Comparison of ENCODE assay signal across 19 mouse cellular contexts in genomic region chr13:38614298-38614697, GRCm38 (mm10). TPM values are rescaled to one million over a fixed set of nuclear protein-coding genes. Genes with fewer than 3 reads are reported as not detected.
DNase-seq lines count a peak whose midpoint lies in the region; ATAC-seq and TF ChIP-seq lines count a peak whose summit lies in the region.
"Had no signal": no experiment of that assay in that cellular context is flagged by ENCODE, and none has a peak within 500 bp of the region (broad histone marks: within the 10 kb centered on the region; RNA-seq: fewer than 3 reads in every experiment).

No protein-coding gene starts in this region.

- H3K4me2 ChIP-seq in heart, embryonic 13.5 days, result peak overlapping the region; percentile 16; the same call in 1 of the 2 replicates
- no peak overlapping the region for H3K4me2 ChIP-seq in heart, embryonic 12.5 days
- peak overlapping the region; percentile 56 for H3K4me2 ChIP-seq in liver, postnatal 0 days (ENCODE audit: low read depth, low read length)
- H3K4me2 ChIP-seq: forebrain, embryonic 15.5 days; midbrain, embryonic 11.5 days had no signal

- 34% methylated on average over 5 of the region's 5 CpGs for WGBS in heart, embryonic 13.5 days
- WGBS in heart, embryonic 12.5 days, result 46% methylated on average over 5 of the region's 5 CpGs
- 68% methylated on average over 5 of the region's 5 CpGs for WGBS in liver, adult 2 months
- WGBS in liver, postnatal 0 days (ENCODE audit: insufficient replicate concordance), result 40% methylated on average over 5 of the region's 5 CpGs

- no peak for TF ChIP-seq POLR2A in liver, adult 2 months (IDR thresholded peaks at IDR 0.05; ENCODE audit: extremely low read depth, insufficient read depth, low read length)

- H3K27ac ChIP-seq in heart, embryonic 13.5 days (replicated peaks), result peak overlapping the region; percentile 61
- H3K27ac ChIP-seq in heart, embryonic 12.5 days (ENCODE audit: poor library complexity, severe bottlenecking), result no peak overlapping the region; the same call in 1 of the 2 replicates
- peak overlapping the region; percentile 62 for H3K27ac ChIP-seq in liver, adult 2 months (replicated peaks; ENCODE audit: insufficient read depth, low read depth, low read length)
- 0 out of 2 replicates have a peak overlapping the region, but pooled peaks have one; percentile 23 for H3K27ac ChIP-seq in brown adipose tissue, adult 24 weeks (replicated peaks; ENCODE audit: low read depth, low read length)
- H3K27ac ChIP-seq in liver, postnatal 0 days (ENCODE audit: low read depth), result peak overlapping the region; percentile 55; the same call in 1 of the 2 replicates
- H3K27ac ChIP-seq: forebrain, embryonic 15.5 days; hindbrain, embryonic 10.5 days; left cerebral cortex, adult 2 months; macrophage; stomach, postnatal 0 days had no signal

- DNase-seq in liver, adult 2 months (ENCODE audit: extremely low read depth, low read depth, low spot score), result peak; percentile 14
- DNase-seq in liver, result no peak
- DNase-seq in liver, postnatal 0 days, result no peak
- DNase-seq in spleen, postnatal 4 days (ENCODE audit: low spot score in 2 of 2), result no peak
- no peak for DNase-seq in retina, embryonic 14.5 days (ENCODE audit: low spot score)
- DNase-seq: cerebellum, adult 9-11 months; embryo, embryonic 11 days; kidney, postnatal 10 days; right cerebral cortex, postnatal 25 days; thymus, postnatal 25 days had no signal

- ATAC-seq in heart, embryonic 13.5 days (ENCODE audit: extremely low read depth, insufficient number of reproducible peaks, low FRiP score, low TSS enrichment), result no peak
- no peak for ATAC-seq in heart, embryonic 12.5 days (ENCODE audit: insufficient number of reproducible peaks, low FRiP score)
- ATAC-seq in liver, postnatal 0 days, result no peak
- ATAC-seq: forebrain, embryonic 15.5 days had no signal

- H3K79me2 ChIP-seq in liver, adult 2 months (ENCODE audit: control insufficient read depth, insufficient read depth, low read length), result no peaks in the 10 kb centered on the region

- no peaks in the 10 kb centered on the region for H3K27me3 ChIP-seq in heart, embryonic 13.5 days (replicated peaks)
- H3K27me3 ChIP-seq in heart, embryonic 12.5 days (replicated peaks), result no peaks in the 10 kb centered on the region
- no peaks in the 10 kb centered on the region for H3K27me3 ChIP-seq in liver, adult 2 months (ENCODE audit: control insufficient read depth, insufficient read depth, low read length)
- H3K27me3 ChIP-seq in liver, postnatal 0 days (ENCODE audit: insufficient read depth, low read length), result no peaks in the 10 kb centered on the region
- H3K27me3 ChIP-seq: forebrain, embryonic 15.5 days had no signal

- H3K9ac ChIP-seq in heart, embryonic 13.5 days, result peak overlapping the region; percentile 10; the same call in 1 of the 2 replicates
- H3K9ac ChIP-seq in heart, embryonic 12.5 days, result no peak overlapping the region
- no peak overlapping the region for H3K9ac ChIP-seq in liver, adult 2 months (ENCODE audit: low read depth, low read length)
- H3K9ac ChIP-seq in liver, postnatal 0 days (replicated peaks), result no peak overlapping the region
- H3K9ac ChIP-seq: forebrain, embryonic 15.5 days had no signal

- no peak for TF ChIP-seq EP300 in liver, postnatal 0 days (IDR thresholded peaks at IDR 0.05; ENCODE audit: low read depth)

- no peaks in the 10 kb centered on the region for H3K9me3 ChIP-seq in heart, embryonic 13.5 days
- peaks cover 5% of the 10 kb centered on the region; the same call in 1 of the 2 replicates for H3K9me3 ChIP-seq in heart, embryonic 12.5 days (replicated peaks)
- H3K9me3 ChIP-seq in liver, postnatal 0 days (ENCODE audit: low read length), result no peaks in the 10 kb centered on the region
- H3K9me3 ChIP-seq: forebrain, embryonic 15.5 days had no signal

- no peak for TF ChIP-seq CTCF in liver, adult 2 months (IDR thresholded peaks at IDR 0.05; ENCODE audit: low read depth, low read length)
- TF ChIP-seq CTCF in liver, postnatal 0 days (IDR thresholded peaks at IDR 0.05; ENCODE audit: low read depth), result no peak

- no peak overlapping the region for H3K4me3 ChIP-seq in heart, embryonic 13.5 days
- H3K4me3 ChIP-seq in heart, embryonic 12.5 days, result no peak overlapping the region
- no peak overlapping the region for H3K4me3 ChIP-seq in liver, adult 2 months (ENCODE audit: insufficient read depth, low read depth, low read length)
- no peak overlapping the region for H3K4me3 ChIP-seq in brown adipose tissue, adult 24 weeks (ENCODE audit: insufficient read depth, low read depth, low read length)
- H3K4me3 ChIP-seq in liver, postnatal 0 days (ENCODE audit: low read depth, low read length), result no peak overlapping the region
- H3K4me3 ChIP-seq: forebrain, embryonic 15.5 days; hindbrain, embryonic 10.5 days; left cerebral cortex, adult 2 months had no signal

- H3K4me1 ChIP-seq in heart, embryonic 13.5 days, result peaks cover 45% of the 10 kb centered on the region
- H3K4me1 ChIP-seq in heart, embryonic 12.5 days (replicated peaks), result peaks cover 35% of the 10 kb centered on the region
- peaks cover 4% of the 10 kb centered on the region; the same call in 1 of the 2 replicates for H3K4me1 ChIP-seq in liver, adult 2 months (ENCODE audit: control insufficient read depth, insufficient read depth, low read length)
- H3K4me1 ChIP-seq in brown adipose tissue, adult 24 weeks (ENCODE audit: control insufficient read depth, insufficient read depth, insufficient read length, low read length), result peaks cover 8% of the 10 kb centered on the region
- peaks cover 17% of the 10 kb centered on the region for H3K4me1 ChIP-seq in liver, postnatal 0 days (ENCODE audit: insufficient read depth)
- H3K4me1 ChIP-seq: forebrain, embryonic 15.5 days; hindbrain, embryonic 10.5 days had no signal

- peaks cover 28% of the 10 kb centered on the region for H3K36me3 ChIP-seq in heart, embryonic 13.5 days
- H3K36me3 ChIP-seq in heart, embryonic 12.5 days, result peaks cover 20% of the 10 kb centered on the region
- H3K36me3 ChIP-seq in liver, adult 2 months (ENCODE audit: control insufficient read depth, insufficient read depth, low read length), result peaks cover 3% of the 10 kb centered on the region; the same call in 1 of the 2 replicates
- H3K36me3 ChIP-seq in liver, postnatal 0 days (replicated peaks; ENCODE audit: insufficient read depth, low read length), result peaks cover 17% of the 10 kb centered on the region

RNA-seq across cellular contexts. Expression of gene Bloc1s5, which starts 20.6 kb away (rescaled TPM):
- polyA plus RNA-seq in heart, embryonic 13.5 days (2015; fragmentation: Nextera tagmentation; extraction: Ambion mirVana), result 17.1 and 19.9 TPM in 2 replicates
- polyA plus RNA-seq in heart, embryonic 12.5 days (2016; fragmentation: Nextera tagmentation; extraction: Ambion mirVana), result 16.9 and 17.8 TPM in 2 replicates
- 12.6 and 13.0 TPM in 2 replicates for total RNA-seq in liver, adult 2 months (2014; rRNA removed)
- polyA plus RNA-seq in liver, adult 2 months (2012; rRNA removed), result 7.2 and 7.8 TPM in 2 replicates
- 17.0 and 21.7 TPM in 2 replicates for polyA plus RNA-seq in brown adipose tissue, adult 24 weeks (2012; ENCODE audit: insufficient read depth, insufficient read length, missing spikeins)
- 13.9 and 16.0 TPM in 2 replicates for polyA plus RNA-seq in liver, postnatal 0 days (2015; fragmentation: Nextera tagmentation; extraction: Ambion mirVana)

RNA-seq across cellular contexts. Expression of gene Eef1e1, which starts 44.6 kb away (rescaled TPM):
- 31.3 and 41.7 TPM in 2 replicates for polyA plus RNA-seq in heart, embryonic 13.5 days (2015; fragmentation: Nextera tagmentation; extraction: Ambion mirVana)
- polyA plus RNA-seq in heart, embryonic 12.5 days (2016; fragmentation: Nextera tagmentation; extraction: Ambion mirVana), result 36.8 and 37.1 TPM in 2 replicates
- 5.6 and 7.1 TPM in 2 replicates for total RNA-seq in liver, adult 2 months (2014; rRNA removed)
- polyA plus RNA-seq in liver, adult 2 months (2012; rRNA removed), result 4.0 and 4.3 TPM in 2 replicates
- 19.5 and 20.4 TPM in 2 replicates for polyA plus RNA-seq in brown adipose tissue, adult 24 weeks (2012; ENCODE audit: insufficient read depth, insufficient read length, missing spikeins)
- 23.9 and 25.5 TPM in 2 replicates for polyA plus RNA-seq in liver, postnatal 0 days (2015; fragmentation: Nextera tagmentation; extraction: Ambion mirVana)
